Mouse (Mus musculus) forebrain, embryonic 16.5 days (tissue): Measurements from ENCODE around the gene Grin2b. TPM values are rescaled to one million over a fixed set of nuclear protein-coding genes. Genes with fewer than 3 reads are reported as not detected.
A peak's percentile ranks its signal among the peaks of the same experiment; 100 is the strongest.

Source experiments
- ATAC-seq: fragments of 200-750 bp; cut with Nextera tagmentation; 2 replicates; pipeline ENCODE4 v1.8.0; 2017; ENCODE audit warnings: mild to moderate bottlenecking, moderate library complexity
- H3K27ac ChIP-seq: fragments of 300-500 bp; sonication (generic); 2 replicates; pipeline ENCODE4 v1.5.1; 2014; ENCODE audit warnings: low read length, control low read depth
- H3K27me3 ChIP-seq: fragments of 300-500 bp; sonication (generic); replicated peaks from 2 replicates; pipeline ENCODE4 v1.6.1; 2014; ENCODE audit warnings: low read length; ENCODE audit not compliant: control insufficient read depth, insufficient read depth
- H3K36me3 ChIP-seq: fragments of 300-500 bp; sonication (generic); 2 replicates; pipeline ENCODE4 v1.6.1; 2014; ENCODE audit not compliant: control insufficient read depth, insufficient read depth
- H3K4me1 ChIP-seq: fragments of 300-500 bp; sonication (generic); replicated peaks from 2 replicates; pipeline ENCODE4 v1.6.1; 2014; ENCODE audit warnings: low read length; ENCODE audit not compliant: control insufficient read depth, insufficient read depth
- H3K4me2 ChIP-seq: fragments of 300-500 bp; sonication (generic); 2 replicates; pipeline ENCODE4 v1.6.1; 2014; ENCODE audit warnings: mild to moderate bottlenecking, low read length, control low read depth
- H3K4me3 ChIP-seq: fragments of 300-500 bp; sonication (generic); replicated peaks from 2 replicates; pipeline ENCODE4 v1.5.1; 2014; ENCODE audit warnings: mild to moderate bottlenecking, low read length, control low read depth
- H3K9ac ChIP-seq: fragments of 300-500 bp; sonication (generic); replicated peaks from 2 replicates; pipeline ENCODE4 v1.6.1; 2014; ENCODE audit warnings: low read depth, low read length, control low read depth
- H3K9me3 ChIP-seq: fragments of 300-500 bp; sonication (generic); 2 replicates; pipeline ENCODE4 v1.6.1; 2016; ENCODE audit warnings: low read length; ENCODE audit not compliant: control insufficient read depth
- WGBS: fragments of 180-500 bp; shearing (Covaris S2); extraction: QIAGEN DNeasy Blood & Tissue Kit; methylation state at CpG from one replicate; pipeline ENCODE4 v1.1.7; 2014; 5-methylcytosine and 5-hydroxymethylcytosine counted together
- polyA plus RNA-seq: library from polyadenylated mRNA; unstranded; fragments of >200 nt; fragmentation: Nextera tagmentation; extraction: Ambion mirVana; gene quantifications from 2 replicates; pipeline ENCODE4 v1.2.1, GENCODE M21; 2015

The Grin2b gene
- polyA plus RNA-seq, 1 experiment from 2014 or later = 114 TPM

DNA sequence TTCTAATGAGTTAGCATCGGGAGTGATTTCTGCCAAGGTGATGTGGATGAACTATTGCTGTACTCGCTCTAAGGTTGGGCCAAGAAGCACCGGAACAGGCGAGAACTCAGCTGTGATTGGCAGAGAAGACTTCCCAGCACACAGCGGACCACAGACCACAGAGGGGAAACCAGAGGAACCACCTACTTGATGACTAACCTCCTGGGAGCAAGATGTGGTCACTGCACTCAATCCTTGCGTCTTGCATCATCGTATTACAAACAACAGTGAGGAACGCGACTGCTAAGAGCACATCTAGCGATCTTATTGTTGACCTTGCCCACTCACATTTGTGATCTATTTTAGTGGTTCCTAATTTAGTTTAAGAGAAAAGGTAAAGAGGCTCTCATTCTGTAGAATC, 213.7 kb downstream of the Grin2b start:
- Histone ChIP-seq H3K27me3 (no peaks in the 10 kb centered on the region), H3K9ac (no peak overlapping the region), H3K27ac (no peak overlapping the region), H3K4me1 (peaks cover 6% of the 10 kb centered on the region), H3K4me3 (no peak overlapping the region), H3K4me2 (no peak overlapping the region), H3K9me3 (no peaks in the 10 kb centered on the region), H3K36me3 (no peaks in the 10 kb centered on the region)
- no peak for ATAC-seq
- 94% methylated on average over 10 of the region's 10 CpGs for WGBS

DNA sequence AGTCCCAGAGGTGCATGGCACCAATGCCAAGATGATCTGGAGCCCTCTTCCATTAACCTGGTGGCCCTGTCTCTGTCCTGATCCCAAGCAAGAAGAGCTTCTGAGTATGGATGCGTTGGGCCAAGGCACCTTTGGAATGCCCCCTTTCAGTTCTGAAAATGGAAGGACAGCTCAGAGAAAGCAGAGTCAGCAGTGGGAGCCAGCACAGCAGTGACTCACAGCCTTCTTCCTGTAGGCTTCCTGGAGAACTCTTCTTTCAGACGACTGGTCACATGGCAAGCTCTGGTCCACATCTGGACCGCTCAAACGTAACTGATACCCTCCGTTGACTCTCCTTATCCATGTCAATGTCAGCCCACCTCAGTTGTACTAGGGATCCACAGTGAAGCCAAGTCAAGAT, 221.6 kb downstream of the Grin2b start:
- no peak overlapping the region for H3K4me2 ChIP-seq
- H3K4me1 ChIP-seq = 0 out of 2 replicates have a peak, but pooled peaks cover 2% of the 10 kb centered on the region
- no peaks in the 10 kb centered on the region for H3K27me3 ChIP-seq
- WGBS = 90% methylated on average over 5 of the region's 5 CpGs
- H3K36me3 ChIP-seq = no peaks in the 10 kb centered on the region
- H3K9me3 ChIP-seq = no peaks in the 10 kb centered on the region
- no peak overlapping the region for H3K9ac ChIP-seq
- H3K27ac ChIP-seq = no peak overlapping the region
- ATAC-seq = no peak
- H3K4me3 ChIP-seq = no peak overlapping the region

DNA sequence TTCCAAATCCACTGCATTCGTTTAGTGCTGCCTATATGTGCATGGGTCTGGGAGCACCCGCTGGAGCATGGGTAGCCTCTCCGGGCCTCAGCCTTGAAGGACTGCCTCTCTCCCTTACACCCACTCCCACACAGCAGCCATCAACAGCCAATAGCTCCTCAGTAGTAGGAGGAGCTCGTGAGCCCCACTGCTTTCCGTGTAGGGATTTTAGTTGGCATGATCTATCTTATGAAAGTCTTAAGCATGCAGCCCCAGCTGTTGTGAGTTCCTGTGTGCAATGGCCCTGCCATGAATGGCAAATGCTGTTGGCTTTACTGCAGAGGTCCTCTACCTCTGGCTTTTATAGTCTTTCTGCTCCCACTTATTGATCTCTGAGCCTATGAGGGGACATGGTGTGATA, 227.8 kb downstream of the Grin2b start:
- no peaks in the 10 kb centered on the region for H3K9me3 ChIP-seq
- H3K4me3 ChIP-seq = no peak overlapping the region
- H3K9ac ChIP-seq = no peak overlapping the region
- H3K36me3 ChIP-seq = no peaks in the 10 kb centered on the region; the same call in 1 of the 2 replicates
- H3K27me3 ChIP-seq = no peaks in the 10 kb centered on the region
- no peak for ATAC-seq
- H3K4me1 ChIP-seq = no peaks in the 10 kb centered on the region
- H3K27ac ChIP-seq = no peak overlapping the region
- 78% methylated on average over 5 of the region's 5 CpGs for WGBS
- no peak overlapping the region for H3K4me2 ChIP-seq

DNA sequence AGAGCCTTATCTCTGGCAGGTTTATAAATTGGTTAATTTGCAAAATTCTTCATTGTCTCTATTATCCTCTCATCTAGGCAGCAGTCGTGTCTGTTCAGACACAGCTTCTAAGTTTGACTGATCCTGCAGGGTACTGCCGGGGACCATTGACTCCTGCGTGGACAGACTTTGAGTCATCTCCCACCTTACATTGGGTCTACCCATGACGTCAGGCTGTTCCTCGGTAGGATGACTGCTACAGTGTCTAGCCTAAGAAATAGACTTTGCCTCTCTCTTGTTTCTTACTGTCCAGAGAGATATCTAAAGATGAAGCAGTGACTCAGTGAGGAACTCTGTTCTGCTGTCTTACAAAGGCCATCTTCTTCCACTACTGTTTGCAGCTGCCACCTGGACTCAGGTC, 229.0 kb downstream of the Grin2b start:
- H3K9me3 ChIP-seq = no peaks in the 10 kb centered on the region
- no peak overlapping the region for H3K27ac ChIP-seq
- H3K27me3 ChIP-seq = no peaks in the 10 kb centered on the region
- no peak for ATAC-seq
- no peaks in the 10 kb centered on the region for H3K4me1 ChIP-seq
- H3K4me2 ChIP-seq = no peak overlapping the region
- no peak overlapping the region for H3K4me3 ChIP-seq
- H3K36me3 ChIP-seq = no peaks in the 10 kb centered on the region; the same call in 1 of the 2 replicates
- 81% methylated on average over 5 of the region's 5 CpGs for WGBS
- no peak overlapping the region for H3K9ac ChIP-seq

DNA sequence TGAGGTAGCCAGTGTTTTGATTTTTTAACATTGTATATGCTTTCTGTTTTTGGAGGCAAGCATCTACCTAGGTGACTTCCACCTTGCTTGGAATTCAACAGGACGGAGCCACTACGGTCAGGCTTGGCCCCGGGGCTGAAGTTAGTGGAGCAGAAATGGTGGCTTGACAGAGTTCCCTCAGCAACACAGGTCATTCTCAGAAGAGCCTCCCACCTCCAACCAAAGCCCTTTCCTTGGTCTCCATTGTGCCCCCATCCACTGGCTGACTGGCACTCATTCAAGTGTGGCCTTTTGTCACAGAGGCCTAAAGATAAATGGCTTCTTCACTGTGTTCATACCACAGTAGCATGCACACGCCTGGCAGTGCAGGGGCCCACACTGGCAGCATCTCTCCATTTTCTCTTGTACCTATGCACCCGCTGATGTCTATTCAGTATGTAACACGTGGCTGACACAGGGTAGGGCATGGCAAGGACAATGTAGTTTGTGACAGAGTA, 230.1 kb downstream of the Grin2b start:
- no peak for ATAC-seq

DNA sequence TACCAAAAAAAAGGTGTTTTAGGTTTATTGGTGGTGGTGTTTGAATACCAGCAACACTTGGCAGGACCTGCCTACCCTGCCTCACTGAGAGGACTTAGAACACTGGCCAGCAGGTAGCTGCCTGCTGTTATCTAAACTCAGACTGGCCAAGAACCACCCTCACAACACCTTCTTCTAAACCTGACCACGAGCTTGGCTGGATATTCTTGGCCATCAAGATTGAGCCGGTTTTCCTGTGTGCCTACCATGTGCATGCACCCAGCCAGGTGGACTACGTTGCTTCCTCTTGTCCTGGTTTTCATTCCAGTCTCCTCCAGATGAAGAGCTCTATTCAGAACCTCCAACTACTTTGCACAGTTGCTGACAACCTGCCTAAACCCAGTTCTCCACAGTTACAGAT, 240.4 kb downstream of the Grin2b start:
- WGBS = 68% methylated on average over 3 of the region's 3 CpGs
- no peaks in the 10 kb centered on the region for H3K36me3 ChIP-seq
- H3K4me1 ChIP-seq = no peaks in the 10 kb centered on the region
- no peaks in the 10 kb centered on the region for H3K9me3 ChIP-seq
- H3K27ac ChIP-seq = no peak overlapping the region
- H3K27me3 ChIP-seq = no peaks in the 10 kb centered on the region
- ATAC-seq = no peak
- H3K4me3 ChIP-seq = no peak overlapping the region
- no peak overlapping the region for H3K4me2 ChIP-seq
- no peak overlapping the region for H3K9ac ChIP-seq

More for the DNA sequence above, 230.1 kb downstream of the Grin2b start:
- H3K9me3 ChIP-seq = no peaks in the 10 kb centered on the region
- no peaks in the 10 kb centered on the region for H3K4me1 ChIP-seq
- H3K9ac ChIP-seq = no peak overlapping the region
- no peak overlapping the region for H3K4me2 ChIP-seq
- WGBS = 81% methylated on average over 6 of the region's 6 CpGs
- no peak overlapping the region for H3K27ac ChIP-seq
- H3K4me3 ChIP-seq = no peak overlapping the region
- H3K36me3 ChIP-seq = no peaks in the 10 kb centered on the region; the same call in 1 of the 2 replicates
- no peaks in the 10 kb centered on the region for H3K27me3 ChIP-seq

DNA sequence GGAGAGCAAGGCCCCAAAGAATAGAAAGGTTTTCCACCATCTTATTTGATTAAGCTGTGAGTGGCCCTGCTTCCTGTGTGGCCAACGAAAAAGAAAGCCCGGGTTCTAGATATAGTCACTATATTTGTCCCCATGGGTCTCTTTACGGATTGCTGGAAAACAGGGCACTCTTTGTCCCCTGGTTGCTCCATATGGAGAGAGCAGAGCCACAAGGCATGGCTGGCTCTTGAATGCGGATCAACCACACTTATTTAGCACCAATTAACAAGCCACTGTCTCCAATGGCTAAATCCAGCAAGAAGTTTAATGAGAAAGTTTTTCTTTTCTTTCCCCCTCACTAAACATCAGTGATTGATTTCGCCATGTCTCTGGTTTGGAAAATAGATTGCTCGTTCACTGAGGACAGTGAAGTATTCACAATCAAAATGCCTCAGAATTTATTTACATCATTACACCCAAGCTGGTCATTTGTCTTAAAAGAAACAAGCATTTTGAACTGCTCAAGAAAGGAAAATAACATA, 240.9 kb downstream of the Grin2b start:
- Histone ChIP-seq H3K36me3 (no peaks in the 10 kb centered on the region), H3K4me3 (no peak overlapping the region), H3K9me3 (no peaks in the 10 kb centered on the region), H3K9ac (no peak overlapping the region), H3K27me3 (no peaks in the 10 kb centered on the region), H3K27ac (no peak overlapping the region), H3K4me1 (no peaks in the 10 kb centered on the region), H3K4me2 (no peak overlapping the region)
- 21% methylated on average over 6 of the region's 6 CpGs for WGBS
- ATAC-seq = peak; percentile 55; the same call in 1 of the 2 replicates

DNA sequence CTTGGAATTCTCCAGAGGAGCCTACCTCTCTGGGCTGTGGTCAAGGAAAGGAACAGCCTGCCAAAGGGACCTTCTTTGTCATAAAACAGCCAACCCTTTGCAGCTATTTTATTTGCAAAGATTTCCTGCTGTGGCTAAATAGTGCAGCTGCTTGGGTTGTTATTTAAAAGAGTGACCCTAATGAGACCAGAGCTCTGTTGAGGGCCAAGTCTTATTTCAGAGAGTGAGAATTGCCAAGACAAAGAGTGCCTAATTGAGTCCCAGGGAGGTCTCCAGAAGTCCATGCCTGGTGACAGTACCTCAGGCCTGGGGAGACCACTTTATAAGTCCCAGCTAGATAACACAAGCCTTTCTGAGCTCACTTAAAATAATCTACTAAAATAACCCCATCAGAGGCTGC, 255.6 kb downstream of the Grin2b start:
- no peak overlapping the region for H3K9ac ChIP-seq
- no peaks in the 10 kb centered on the region; the same call in 1 of the 2 replicates for H3K36me3 ChIP-seq
- H3K27ac ChIP-seq = no peak overlapping the region
- ATAC-seq = peak; percentile 23; the same call in 1 of the 2 replicates
- H3K27me3 ChIP-seq = no peaks in the 10 kb centered on the region
- no peak overlapping the region for H3K4me3 ChIP-seq
- H3K4me1 ChIP-seq = no peaks in the 10 kb centered on the region
- H3K9me3 ChIP-seq = no peaks in the 10 kb centered on the region
- no peak overlapping the region for H3K4me2 ChIP-seq

DNA sequence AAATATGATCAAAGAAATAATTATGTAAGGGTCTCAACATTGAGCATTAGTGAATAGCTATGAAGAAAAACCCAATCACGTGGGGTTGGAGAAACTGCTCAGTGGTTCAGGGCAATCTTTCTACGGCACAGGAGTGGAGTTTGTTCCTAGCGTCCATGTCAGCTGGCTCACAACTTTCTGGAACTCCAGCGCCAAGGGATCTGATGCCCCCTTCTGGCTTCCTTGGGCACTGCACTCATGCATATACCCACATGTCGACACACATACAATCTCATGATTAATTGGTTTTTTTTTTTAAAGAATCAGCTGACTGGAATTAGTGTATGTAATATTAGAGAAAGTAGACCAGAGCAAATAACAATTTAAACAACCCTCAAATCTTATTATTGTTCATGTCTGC, 258.7 kb downstream of the Grin2b start:
- Histone ChIP-seq H3K9me3 (no peaks in the 10 kb centered on the region), H3K4me2 (no peak overlapping the region), H3K9ac (no peak overlapping the region), H3K4me3 (no peak overlapping the region), H3K36me3 (no peaks in the 10 kb centered on the region), H3K27me3 (no peaks in the 10 kb centered on the region), H3K27ac (no peak overlapping the region), H3K4me1 (no peaks in the 10 kb centered on the region)
- WGBS = 94% methylated on average over 5 of the region's 5 CpGs
- ATAC-seq = no peak

DNA sequence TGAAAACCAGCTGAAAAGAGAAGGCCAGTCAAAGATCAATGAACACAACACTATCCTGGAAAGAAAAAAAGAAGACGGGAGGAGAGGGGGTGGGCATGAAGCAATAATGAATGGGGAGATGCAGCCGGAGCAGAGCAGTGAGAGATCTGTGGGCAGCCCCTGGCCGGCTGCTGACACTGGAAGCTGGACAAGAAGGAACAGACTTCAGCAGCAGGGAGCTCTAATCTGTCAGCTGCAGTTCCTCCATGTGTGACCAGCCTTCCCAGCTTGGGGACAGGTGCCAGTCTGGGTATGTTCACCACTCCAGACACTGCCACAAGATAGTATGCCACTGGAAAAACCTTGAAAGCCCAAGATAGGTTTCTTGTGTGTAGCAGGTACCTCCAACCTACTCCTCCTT, 261.2 kb downstream of the Grin2b start:
- ATAC-seq = no peak
- H3K4me1 ChIP-seq = peaks cover 13% of the 10 kb centered on the region

More for the DNA sequence above, 261.2 kb downstream of the Grin2b start:
- Histone ChIP-seq H3K36me3 (no peaks in the 10 kb centered on the region), H3K9me3 (no peaks in the 10 kb centered on the region), H3K4me3 (no peak overlapping the region), H3K9ac (no peak overlapping the region), H3K27me3 (no peaks in the 10 kb centered on the region), H3K4me2 (no peak overlapping the region), H3K27ac (no peak overlapping the region)
- WGBS = 59% methylated on average over 3 of the region's 3 CpGs
